Mouse (Mus musculus): ENCODE data around the gene Tshz3.

Tshz3 gene

GRCm38 (mm10) chr7:36786713-36787421 lies 88.9 kb downstream of the Tshz3 start:
- DNase-seq (ENCODE audit: low spot score), result no peak

GRCm38 (mm10) chr7:36796392-36797187 lies 98.7 kb downstream of the Tshz3 start:
- DNase-seq (ENCODE audit: low spot score), result no peak
